Mouse (Mus musculus) heart, embryonic 13.5 days (tissue): ENCODE data around the gene Grhl3. TPM values are rescaled to one million over a fixed set of nuclear protein-coding genes. Genes with fewer than 3 reads are reported as not detected.

ENCODE experiments used
- ATAC-seq: fragments of 200-750 bp; cut with Nextera tagmentation; 2 replicates; pipeline ENCODE4 v1.8.0; 2017; ENCODE audit warnings: moderate TSS enrichment; ENCODE audit not compliant: insufficient number of reproducible peaks, low FRiP score, low TSS enrichment; ENCODE audit errors: extremely low read depth
- H3K27ac ChIP-seq: fragments of 300-500 bp; sonication (generic); replicated peaks from 2 replicates; pipeline ENCODE4 v1.5.1; 2015; ENCODE audit warnings: moderate library complexity, mild to moderate bottlenecking, inconsistent platforms
- H3K27me3 ChIP-seq: fragments of 300-500 bp; sonication (generic); replicated peaks from 2 replicates; pipeline ENCODE4 v1.6.1; 2015; ENCODE audit warnings: mild to moderate bottlenecking, inconsistent platforms
- H3K36me3 ChIP-seq: fragments of 300-500 bp; sonication (generic); 2 replicates; pipeline ENCODE4 v1.6.1; 2015; ENCODE audit warnings: mild to moderate bottlenecking, inconsistent platforms
- H3K4me1 ChIP-seq: fragments of 300-500 bp; sonication (generic); 2 replicates; pipeline ENCODE4 v1.6.1; 2015; ENCODE audit warnings: inconsistent platforms
- H3K4me2 ChIP-seq: fragments of 300-500 bp; sonication (generic); 2 replicates; pipeline ENCODE4 v1.6.1; 2015; ENCODE audit warnings: inconsistent platforms, mild to moderate bottlenecking, moderate library complexity
- H3K4me3 ChIP-seq: fragments of 300-500 bp; sonication (generic); 2 replicates; pipeline ENCODE4 v1.5.1; 2015; ENCODE audit warnings: moderate library complexity, mild to moderate bottlenecking, inconsistent platforms
- H3K9ac ChIP-seq: fragments of 300-500 bp; sonication (generic); 2 replicates; pipeline ENCODE4 v1.6.1; 2015; ENCODE audit warnings: inconsistent platforms, mild to moderate bottlenecking, moderate library complexity
- H3K9me3 ChIP-seq: fragments of 300-500 bp; sonication (generic); 2 replicates; pipeline ENCODE4 v1.6.1; 2016; ENCODE audit warnings: inconsistent platforms
- WGBS: fragments of 180-500 bp; shearing (Covaris S2); methylation state at CpG from one replicate; pipeline ENCODE4 v1.1.7; 2015; ENCODE audit warnings: mixed read lengths; 5-methylcytosine and 5-hydroxymethylcytosine counted together
- polyA plus RNA-seq: library from polyadenylated mRNA; unstranded; fragments of >200 nt; fragmentation: Nextera tagmentation; extraction: Ambion mirVana; gene quantifications from 2 replicates; pipeline ENCODE4 v1.2.1, GENCODE M21; 2015

The Grhl3 gene
- polyA plus RNA-seq, 1 experiment from 2014 or later = 4.8 TPM

- H3K36me3 ChIP-seq = no peaks in the 10 kb centered on the region
- no peak for ATAC-seq
- H3K4me1 ChIP-seq = peaks cover 77% of the 10 kb centered on the region
These were observed 25.9 kb downstream of the Grhl3 start for GRCm38 (mm10) chr4:135547551-135547950.

DNA sequence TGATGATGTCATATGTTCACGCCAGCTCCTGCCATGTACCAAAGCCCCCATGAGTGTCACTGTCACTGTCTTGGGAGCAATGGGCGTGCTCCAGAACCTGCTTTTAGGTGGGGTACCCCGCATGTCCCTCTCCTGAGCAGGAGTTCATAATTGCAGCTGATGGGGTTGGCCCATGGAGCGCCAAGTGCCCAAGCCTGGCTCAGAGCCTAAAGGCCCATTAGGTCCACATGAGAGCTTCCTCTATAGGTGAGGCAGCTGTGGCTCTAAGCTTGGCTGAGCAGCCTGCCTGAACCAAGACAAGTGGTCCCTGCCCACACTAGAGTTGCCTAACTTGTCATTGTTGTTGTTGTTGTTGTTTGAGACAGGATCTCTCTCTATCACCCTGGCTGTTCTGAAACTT, 26.6 kb downstream of the Grhl3 start:
- peaks cover 6% of the 10 kb centered on the region; the same call in 1 of the 2 replicates for H3K36me3 ChIP-seq
- peaks cover 70% of the 10 kb centered on the region for H3K4me1 ChIP-seq
- H3K27me3 ChIP-seq = no peaks in the 10 kb centered on the region; the same call in 1 of the 2 replicates
- ATAC-seq = no peak
- WGBS = 67% methylated on average over 4 of the region's 4 CpGs
- H3K4me2 ChIP-seq = no peak overlapping the region
- H3K9me3 ChIP-seq = no peaks in the 10 kb centered on the region
- H3K9ac ChIP-seq = no peak overlapping the region
- H3K4me3 ChIP-seq = no peak overlapping the region
- peak overlapping the region; percentile 67 for H3K27ac ChIP-seq

More at GRCm38 (mm10) chr4:135547551-135547950, 25.9 kb downstream of the Grhl3 start:
- peak overlapping the region; percentile 54; the same call in 1 of the 2 replicates for H3K9ac ChIP-seq
- H3K27ac ChIP-seq = peak overlapping the region; percentile 67
- H3K27me3 ChIP-seq = no peaks in the 10 kb centered on the region; the same call in 1 of the 2 replicates
- 56% methylated on average over 14 of the region's 14 CpGs for WGBS
- H3K4me3 ChIP-seq = no peak overlapping the region
- no peaks in the 10 kb centered on the region for H3K9me3 ChIP-seq
- H3K4me2 ChIP-seq = no peak overlapping the region

DNA sequence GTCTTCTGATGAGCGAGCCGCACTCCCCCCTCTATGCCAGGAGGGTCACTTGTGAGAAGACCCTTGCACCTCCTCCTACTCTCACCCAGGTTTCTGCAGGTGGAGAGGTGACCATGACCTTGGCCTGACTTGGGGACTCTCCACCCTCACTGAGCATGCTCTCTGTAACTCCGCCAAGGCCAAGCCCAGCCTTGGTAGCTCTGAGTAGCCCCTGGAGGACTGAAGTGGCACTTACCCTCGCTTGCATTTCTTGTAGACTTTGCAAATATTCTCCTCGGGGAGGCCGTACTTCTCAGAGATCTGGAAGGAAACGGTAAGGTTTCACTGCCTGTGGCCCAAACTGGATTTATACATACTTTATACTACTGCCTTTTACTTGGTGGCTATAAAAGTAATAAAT, 27.4 kb downstream of the Grhl3 start:
- no peaks in the 10 kb centered on the region; the same call in 1 of the 2 replicates for H3K27me3 ChIP-seq
- no peaks in the 10 kb centered on the region for H3K9me3 ChIP-seq
- 82% methylated on average over 7 of the region's 7 CpGs for WGBS
- H3K4me1 ChIP-seq = peaks cover 69% of the 10 kb centered on the region
- H3K9ac ChIP-seq = 0 out of 2 replicates have a peak overlapping the region, but pooled peaks have one; percentile 73
- H3K36me3 ChIP-seq = peaks cover 10% of the 10 kb centered on the region
- 0 out of 2 replicates have a peak overlapping the region, but pooled peaks have one; percentile 36 for H3K27ac ChIP-seq
- no peak overlapping the region for H3K4me2 ChIP-seq
- ATAC-seq = no peak
- H3K4me3 ChIP-seq = no peak overlapping the region

- H3K9me3 ChIP-seq = no peaks in the 10 kb centered on the region
- peaks cover 69% of the 10 kb centered on the region for H3K4me1 ChIP-seq
- peak overlapping the region; percentile 66 for H3K4me2 ChIP-seq
- 8% methylated on average over 8 of the region's 8 CpGs for WGBS
- H3K36me3 ChIP-seq = peaks cover 10% of the 10 kb centered on the region
- no peak for ATAC-seq
- H3K27me3 ChIP-seq = no peaks in the 10 kb centered on the region
- peak overlapping the region; percentile 74 for H3K27ac ChIP-seq
- peak overlapping the region; percentile 73 for H3K9ac ChIP-seq
- peak overlapping the region; percentile 36 for H3K4me3 ChIP-seq
These were observed 28.3 kb downstream of the Grhl3 start for GRCm38 (mm10) chr4:135545080-135545511.

- H3K4me2 ChIP-seq = no peak overlapping the region
These were observed 29.1 kb downstream of the Grhl3 start for GRCm38 (mm10) chr4:135544284-135544683.

DNA sequence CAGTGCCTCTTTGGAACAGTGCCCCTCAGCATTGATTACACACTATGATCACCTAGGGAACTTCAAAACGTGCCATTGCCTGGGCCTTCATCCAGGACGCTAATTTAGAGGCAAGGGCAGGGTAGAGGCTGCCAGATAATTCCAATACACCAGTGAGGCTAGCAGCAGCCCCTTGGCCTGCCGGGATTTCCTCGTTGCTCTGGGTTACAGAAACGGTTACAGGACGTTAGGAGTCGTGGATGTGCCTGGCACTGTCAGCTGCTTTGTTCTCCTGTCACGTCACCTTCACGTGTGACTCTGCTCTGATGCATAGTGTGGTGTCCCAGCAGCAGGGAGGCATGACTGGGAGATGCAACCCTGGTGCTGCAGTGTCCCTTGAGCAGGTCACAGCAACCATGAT, 33.4 kb downstream of the Grhl3 start:
- H3K9me3 ChIP-seq = no peaks in the 10 kb centered on the region
- H3K9ac ChIP-seq = no peak overlapping the region
- H3K4me3 ChIP-seq = no peak overlapping the region
- no peak for ATAC-seq
- H3K4me1 ChIP-seq = peaks cover 29% of the 10 kb centered on the region
- no peak overlapping the region for H3K4me2 ChIP-seq
- no peak overlapping the region for H3K27ac ChIP-seq
- H3K27me3 ChIP-seq = no peaks in the 10 kb centered on the region
- 57% methylated on average over 9 of the region's 9 CpGs for WGBS
- H3K36me3 ChIP-seq = peaks cover 10% of the 10 kb centered on the region

More at GRCm38 (mm10) chr4:135544284-135544683, 29.1 kb downstream of the Grhl3 start:
- no peak overlapping the region for H3K4me3 ChIP-seq
- H3K4me1 ChIP-seq = peaks cover 63% of the 10 kb centered on the region
- peaks cover 10% of the 10 kb centered on the region for H3K36me3 ChIP-seq
- peak overlapping the region; percentile 74 for H3K27ac ChIP-seq
- no peaks in the 10 kb centered on the region for H3K27me3 ChIP-seq
- WGBS = 40% methylated on average over 2 of the region's 2 CpGs
- no peak for ATAC-seq
- no peaks in the 10 kb centered on the region for H3K9me3 ChIP-seq
- H3K9ac ChIP-seq = peak overlapping the region; percentile 44; the same call in 1 of the 2 replicates

DNA sequence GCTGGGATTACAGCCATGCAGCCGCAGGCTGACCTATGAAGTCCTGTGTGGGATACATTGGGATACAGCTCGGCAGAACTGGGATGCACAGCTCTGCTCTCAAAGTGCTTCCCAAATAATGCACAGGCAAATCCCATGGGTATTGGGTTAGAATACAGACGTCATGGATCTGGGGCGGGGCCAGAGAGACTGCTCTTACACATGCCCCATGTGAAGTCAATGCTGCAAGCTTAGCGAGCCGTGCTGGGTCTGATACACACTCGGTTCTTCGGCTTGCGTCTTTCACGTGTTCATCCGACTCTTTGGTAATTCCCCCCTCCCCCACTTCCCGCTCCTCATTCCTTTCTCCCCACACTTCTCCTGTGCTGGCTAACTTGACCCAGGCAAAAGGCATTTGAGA, 34.4 kb downstream of the Grhl3 start:
- ATAC-seq = no peak
- H3K27me3 ChIP-seq = no peaks in the 10 kb centered on the region
- peaks cover 19% of the 10 kb centered on the region for H3K4me1 ChIP-seq
- peaks cover 10% of the 10 kb centered on the region for H3K36me3 ChIP-seq
- H3K9me3 ChIP-seq = no peaks in the 10 kb centered on the region
- H3K9ac ChIP-seq = no peak overlapping the region
- no peak overlapping the region for H3K4me3 ChIP-seq
- no peak overlapping the region for H3K4me2 ChIP-seq
- WGBS = 73% methylated on average over 12 of the region's 12 CpGs
- H3K27ac ChIP-seq = no peak overlapping the region

DNA sequence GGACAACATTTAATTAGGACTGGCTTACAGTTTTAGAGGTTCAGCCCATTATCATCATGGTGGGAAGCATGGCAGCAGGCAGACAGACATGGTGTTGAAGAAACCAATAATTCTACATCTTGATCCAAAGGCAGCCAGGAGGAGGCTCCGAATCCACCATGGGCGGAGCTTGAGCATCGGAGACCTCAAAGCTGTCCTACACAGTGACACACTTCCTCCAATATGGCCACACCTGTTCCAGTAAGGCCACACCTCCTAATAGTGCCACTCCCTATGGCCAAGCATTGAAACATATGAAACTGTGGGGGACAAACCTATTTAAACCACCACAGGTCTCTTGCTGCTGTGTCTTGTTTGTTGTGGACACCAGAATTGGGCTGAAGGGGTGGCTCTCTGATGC, 38.4 kb downstream of the Grhl3 start:
- no peaks in the 10 kb centered on the region for H3K36me3 ChIP-seq
- peaks cover 7% of the 10 kb centered on the region; the same call in 1 of the 2 replicates for H3K9me3 ChIP-seq
- no peak overlapping the region for H3K9ac ChIP-seq
- H3K27me3 ChIP-seq = no peaks in the 10 kb centered on the region
- H3K4me1 ChIP-seq = peaks cover 11% of the 10 kb centered on the region
- ATAC-seq = no peak
- no peak overlapping the region for H3K4me3 ChIP-seq
- H3K27ac ChIP-seq = no peak overlapping the region
- no peak overlapping the region for H3K4me2 ChIP-seq
- WGBS = 95% methylated on average over 3 of the region's 3 CpGs

DNA sequence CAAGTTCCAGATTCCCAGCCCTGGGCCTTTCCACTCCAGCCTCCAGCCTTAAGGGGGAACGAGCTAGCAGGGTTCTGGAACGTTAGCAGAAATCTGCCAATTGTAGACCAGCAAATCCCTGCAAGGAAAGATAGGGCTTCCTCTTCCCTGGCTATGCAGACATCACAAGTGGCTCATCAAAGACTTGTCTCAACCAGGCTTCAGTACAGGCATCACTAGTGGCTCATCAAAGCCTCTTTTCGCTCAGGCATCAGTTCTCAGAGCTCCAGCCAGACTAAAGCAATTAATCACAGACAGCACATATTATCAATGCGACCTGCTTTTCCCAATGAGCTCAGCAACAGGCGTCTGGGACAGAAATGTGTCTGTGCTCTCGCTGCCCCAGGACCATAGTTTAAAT, 40.4 kb downstream of the Grhl3 start:
- no peak for ATAC-seq
- H3K27ac ChIP-seq = no peak overlapping the region
- H3K36me3 ChIP-seq = no peaks in the 10 kb centered on the region
- H3K4me3 ChIP-seq = no peak overlapping the region
- peaks cover 11% of the 10 kb centered on the region for H3K4me1 ChIP-seq
- H3K9me3 ChIP-seq = peaks cover 7% of the 10 kb centered on the region; the same call in 1 of the 2 replicates
- WGBS = 50% methylated on average over 6 of the region's 6 CpGs
- no peak overlapping the region for H3K4me2 ChIP-seq
- no peak overlapping the region for H3K9ac ChIP-seq
- no peaks in the 10 kb centered on the region for H3K27me3 ChIP-seq

DNA sequence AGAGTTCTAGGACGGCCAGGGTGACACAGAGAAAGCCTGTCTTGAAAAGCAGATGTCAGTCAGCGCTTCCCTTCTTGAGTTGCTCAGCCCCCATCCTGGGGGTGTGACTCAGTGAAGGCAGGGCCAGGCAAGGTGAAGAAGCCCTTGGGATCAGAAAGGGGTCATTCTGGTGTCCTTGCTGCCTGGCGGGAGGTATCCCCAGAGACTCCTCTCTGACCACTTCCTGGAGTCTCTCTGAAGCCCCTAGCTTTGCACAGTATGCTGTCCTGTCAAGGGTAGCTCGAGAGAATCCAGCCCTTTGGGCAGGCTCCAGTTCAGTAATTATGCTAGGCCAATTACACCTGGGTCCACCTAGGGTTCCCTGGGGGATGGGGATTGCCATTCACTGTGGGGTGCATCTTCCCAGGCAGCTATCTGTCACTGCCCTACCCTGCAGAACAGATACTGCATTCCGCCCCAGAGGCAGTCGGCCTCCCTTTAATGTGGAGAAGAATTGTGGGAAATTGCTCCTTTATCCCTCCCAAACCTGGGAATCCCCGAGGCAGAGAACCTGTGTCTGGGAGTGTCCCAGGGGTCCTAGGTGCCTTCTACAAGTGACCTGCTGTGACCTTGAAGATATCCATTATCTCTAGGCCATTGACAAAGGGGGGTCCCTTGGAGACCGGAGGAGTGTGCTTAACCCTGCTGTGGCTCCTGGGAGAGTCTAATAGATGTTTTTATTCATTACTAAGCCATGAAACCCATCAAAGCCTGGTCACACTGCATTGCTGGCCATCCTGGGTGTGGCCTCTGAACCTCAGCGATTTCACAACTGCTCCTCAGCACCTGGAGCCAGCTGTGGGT, 41.4 kb downstream of the Grhl3 start:
- peaks cover 3% of the 10 kb centered on the region; the same call in 1 of the 2 replicates for H3K27me3 ChIP-seq
- ATAC-seq = no peak
- H3K4me2 ChIP-seq = no peak overlapping the region
- peaks cover 7% of the 10 kb centered on the region; the same call in 1 of the 2 replicates for H3K9me3 ChIP-seq
- H3K36me3 ChIP-seq = no peaks in the 10 kb centered on the region
- H3K27ac ChIP-seq = no peak overlapping the region
- H3K4me3 ChIP-seq = no peak overlapping the region
- peaks cover 9% of the 10 kb centered on the region for H3K4me1 ChIP-seq
- WGBS = 45% methylated on average over 9 of the region's 9 CpGs
- no peak overlapping the region for H3K9ac ChIP-seq

- ATAC-seq = no peak
- H3K4me1 ChIP-seq = peaks cover 6% of the 10 kb centered on the region; the same call in 1 of the 2 replicates
- H3K27ac ChIP-seq = no peak overlapping the region
- no peak overlapping the region for H3K9ac ChIP-seq
- no peak overlapping the region for H3K4me2 ChIP-seq
- peaks cover 10% of the 10 kb centered on the region; the same call in 1 of the 2 replicates for H3K27me3 ChIP-seq
- H3K9me3 ChIP-seq = peaks cover 7% of the 10 kb centered on the region; the same call in 1 of the 2 replicates
- no peak overlapping the region for H3K4me3 ChIP-seq
- 83% methylated on average over 9 of the region's 9 CpGs for WGBS
- no peaks in the 10 kb centered on the region for H3K36me3 ChIP-seq
These were observed 42.2 kb downstream of the Grhl3 start for GRCm38 (mm10) chr4:135531236-135531635.
